In genomic region chr11:68228941-68229665, GRCm38 (mm10) we compare ENCODE assay signal across 10 mouse cellular contexts.
DNase-seq lines count a peak whose midpoint lies in the region; ATAC-seq and TF ChIP-seq lines count a peak whose summit lies in the region.
"Had no signal": no experiment of that assay in that cellular context is flagged by ENCODE, and none has a peak within 500 bp of the region (broad histone marks: within the 10 kb centered on the region; RNA-seq: fewer than 3 reads in every experiment).

No protein-coding gene starts in this region.

- peak overlapping the region; percentile 67 for H3K27ac ChIP-seq in gastrocnemius, adult 2 months
- no peak overlapping the region for H3K27ac ChIP-seq in neural tube, embryonic 12.5 days
- H3K27ac ChIP-seq: layer of hippocampus, adult 2 months had no signal

- H3K4me3 ChIP-seq in gastrocnemius, adult 2 months: peak overlapping the region; percentile 22
- no peak overlapping the region for H3K4me3 ChIP-seq in neural tube, embryonic 12.5 days
- H3K4me3 ChIP-seq: layer of hippocampus, adult 2 months had no signal

- no peak overlapping the region for H3K4me2 ChIP-seq in neural tube, embryonic 12.5 days (replicated peaks)

- intact Hi-C loops in gastrocnemius, adult 2 months (cut with DNase I): no loop called here

- DNase-seq in gastrocnemius, adult 2 months: peak; percentile 47
- DNase-seq in gastrocnemius, postnatal 10 days: no peak
- no peak for DNase-seq in neural tube, embryonic 10.5 days (ENCODE audit: extremely low spot score, low spot score)
- peak; percentile 40 for DNase-seq in forelimb bud, embryonic 11.5 days (ENCODE audit: low read depth, low spot score)
- DNase-seq in skeletal muscle tissue, adult 2 months (ENCODE audit: low read depth, low spot score): peak; percentile 38
- no peak for DNase-seq in retina, embryonic 14.5 days (ENCODE audit: low spot score)
- DNase-seq: cerebellum, adult 9-10 months had no signal

- 64% methylated on average over 18 of the region's 18 CpGs for WGBS in neural tube, embryonic 12.5 days

- ATAC-seq in neural tube, embryonic 12.5 days (ENCODE audit: low FRiP score, low read depth): no peak
- ATAC-seq in inflammation-experienced regulatory T-cells, adult 6 months: no peak

- 0 out of 2 replicates have a peak, but pooled peaks cover 3% of the 10 kb centered on the region for H3K36me3 ChIP-seq in neural tube, embryonic 12.5 days

- H3K4me1 ChIP-seq in neural tube, embryonic 12.5 days: peaks cover 24% of the 10 kb centered on the region

- peak overlapping the region; percentile 17; the same call in 1 of the 2 replicates for H3K9ac ChIP-seq in neural tube, embryonic 12.5 days

- peaks cover 10% of the 10 kb centered on the region for H3K27me3 ChIP-seq in neural tube, embryonic 12.5 days (replicated peaks)

- no peak for TF ChIP-seq CTCF in gastrocnemius, adult 2 months (IDR thresholded peaks at IDR 0.05)

- no peaks in the 10 kb centered on the region; the same call in 1 of the 2 replicates for H3K9me3 ChIP-seq in neural tube, embryonic 12.5 days

Comparison
In these comparisons a context has a peak if more than half of its experiments do, and no peak if none do; other contexts are left out.
1. DNase-seq: peak in gastrocnemius, adult 2 months (single experiment), forelimb bud, embryonic 11.5 days (single experiment) and skeletal muscle tissue, adult 2 months (single experiment); none in gastrocnemius, postnatal 10 days (single experiment), neural tube, embryonic 10.5 days (single experiment) and retina, embryonic 14.5 days (single experiment).